Mouse (Mus musculus) brain, embryonic 14.5 days (tissue): ENCODE data around the gene Sf3b6.

Experiments used
- CTCF ChIP-seq: fragments of 200-500 bp; IDR thresholded peaks from 2 replicates; pipeline ENCODE4 v1.5.1; 2012; ENCODE audit warnings: inconsistent platforms, mild to moderate bottlenecking, moderate library complexity, borderline replicate concordance; ENCODE audit not compliant: insufficient read depth, insufficient read length; ENCODE audit errors: extremely low read depth
- POLR2A ChIP-seq: fragments of 200-500 bp; IDR thresholded peaks from 2 replicates; pipeline ENCODE4 v1.6.1; 2012; ENCODE audit warnings: mild to moderate bottlenecking, inconsistent platforms, borderline replicate concordance; ENCODE audit not compliant: poor library complexity, insufficient read depth, insufficient read length, severe bottlenecking; ENCODE audit errors: extremely low read depth

GRCm38 (mm10) chr12:4843741-4844140 lies 26.4 kb downstream of the Sf3b6 start:
- no peak for TF ChIP-seq CTCF
- TF ChIP-seq POLR2A = no peak
